Mouse (Mus musculus) spleen, postnatal 10 days (tissue): ENCODE measurements around the gene St6galnac5.

Source experiments
- DNase-seq, 2 experiments: peaks; one replicate each; pipeline ENCODE4 v3.0.0; 2021 to 2022; ENCODE audit warnings: low spot score in 2 of 2

The St6galnac5 gene

DNA sequence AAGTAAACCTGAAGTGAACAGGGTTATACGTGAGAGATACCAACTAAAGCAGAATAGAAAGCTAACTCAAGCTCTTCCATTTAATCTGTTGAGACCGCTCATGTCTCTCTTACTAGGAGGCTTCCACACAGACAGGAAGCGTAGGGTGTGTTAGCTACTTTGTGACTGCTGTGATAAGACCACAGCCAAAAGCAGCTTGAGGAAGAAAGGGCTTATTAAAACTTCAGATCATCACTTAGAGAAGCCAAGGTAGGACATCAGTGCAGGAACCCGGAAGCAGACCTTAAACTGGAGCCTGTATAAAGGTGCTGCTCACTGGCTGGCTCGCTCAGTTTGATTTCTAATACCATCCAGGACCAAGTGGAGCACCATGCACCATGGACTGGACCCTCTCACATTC, 31.7 kb downstream of the St6galnac5 start:
- no peak for DNase-seq

DNA sequence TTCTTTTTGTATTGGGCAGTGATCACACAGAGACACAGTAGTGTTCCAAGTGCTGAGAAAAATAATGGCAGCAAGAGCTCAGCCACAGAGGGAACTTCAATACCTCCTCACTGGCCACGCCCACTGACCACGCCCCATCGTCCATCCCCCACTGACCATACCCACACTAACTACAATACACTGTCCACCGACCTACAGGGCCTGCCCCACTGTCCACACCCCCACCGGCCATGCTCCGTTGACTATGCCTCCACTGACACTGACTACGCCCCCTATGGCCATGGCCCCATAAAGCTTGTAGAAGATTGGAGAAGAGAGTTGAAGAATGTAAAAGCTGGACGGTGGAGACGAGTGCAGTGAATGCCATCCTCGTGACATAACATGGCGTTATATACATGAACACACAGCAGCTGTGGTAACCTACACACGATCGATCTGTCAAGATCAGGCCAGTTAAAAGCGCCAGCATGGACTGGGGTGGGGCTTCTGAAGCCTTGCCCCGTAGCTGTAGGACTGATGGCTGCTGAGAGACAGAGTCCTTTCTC, 32.7 kb downstream of the St6galnac5 start:
- DNase-seq, result no peak

DNA sequence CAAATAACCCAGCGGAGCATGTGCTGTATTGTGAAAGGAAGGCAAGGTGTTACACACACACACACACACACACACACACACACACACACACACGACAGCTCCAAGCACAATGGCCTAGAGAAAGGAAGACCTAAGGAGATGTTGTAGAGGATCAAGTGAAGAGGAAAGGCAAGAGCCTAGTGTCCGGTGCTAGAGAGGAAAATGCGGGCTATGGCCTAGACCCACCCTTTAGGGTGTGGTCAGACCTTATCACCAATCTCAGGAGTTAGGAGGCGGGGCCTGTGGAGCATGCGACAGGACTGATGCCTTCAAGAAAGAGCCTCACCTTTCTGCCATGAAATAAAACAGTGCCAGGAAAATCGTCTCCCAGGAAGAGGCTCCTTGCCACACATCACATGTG, 33.5 kb downstream of the St6galnac5 start:
- no peak for DNase-seq

DNA sequence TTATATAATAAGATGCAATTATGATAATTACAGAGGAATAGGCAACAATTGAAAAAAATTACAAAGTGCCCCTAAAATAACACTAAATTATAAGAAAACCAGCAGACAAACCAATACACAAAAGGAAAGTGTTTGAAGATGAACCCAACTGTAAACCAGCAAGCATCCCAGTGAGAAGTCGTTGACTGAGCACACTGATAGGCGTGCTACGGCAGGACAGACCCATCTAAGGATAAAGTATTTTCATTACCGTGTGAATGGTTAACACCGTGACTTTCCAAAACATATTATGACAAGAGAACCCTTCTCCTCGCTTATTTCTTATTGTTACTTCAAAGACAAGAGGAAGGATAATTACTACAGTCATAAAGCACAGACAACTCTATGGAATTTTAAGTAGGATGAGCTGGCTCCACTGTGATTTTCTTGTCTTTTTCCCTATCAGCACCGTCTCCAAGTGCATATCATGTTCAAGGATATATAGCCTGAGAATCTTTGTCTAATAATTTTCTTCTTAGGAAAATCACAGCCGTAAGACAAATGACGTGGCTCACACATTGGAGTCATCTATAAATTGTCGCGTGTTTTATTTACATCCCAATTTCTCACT, 34.9 kb downstream of the St6galnac5 start:
- no peak for DNase-seq

- no peak for DNase-seq
Observed at GRCm38 (mm10) chr3:152944766-152945165, 37.3 kb downstream of the St6galnac5 start.

GRCm38 (mm10) chr3:152942985-152943384, 39.1 kb downstream of the St6galnac5 start:
- DNase-seq, result peak in 1 of 2 experiments; percentile 65

- no peak for DNase-seq
Observed at GRCm38 (mm10) chr3:152941671-152942070, 40.4 kb downstream of the St6galnac5 start.

GRCm38 (mm10) chr3:152936313-152936712, 45.7 kb downstream of the St6galnac5 start:
- DNase-seq, result no peak

- no peak for DNase-seq
Observed at GRCm38 (mm10) chr3:152933737-152934136, 48.3 kb downstream of the St6galnac5 start.

DNA sequence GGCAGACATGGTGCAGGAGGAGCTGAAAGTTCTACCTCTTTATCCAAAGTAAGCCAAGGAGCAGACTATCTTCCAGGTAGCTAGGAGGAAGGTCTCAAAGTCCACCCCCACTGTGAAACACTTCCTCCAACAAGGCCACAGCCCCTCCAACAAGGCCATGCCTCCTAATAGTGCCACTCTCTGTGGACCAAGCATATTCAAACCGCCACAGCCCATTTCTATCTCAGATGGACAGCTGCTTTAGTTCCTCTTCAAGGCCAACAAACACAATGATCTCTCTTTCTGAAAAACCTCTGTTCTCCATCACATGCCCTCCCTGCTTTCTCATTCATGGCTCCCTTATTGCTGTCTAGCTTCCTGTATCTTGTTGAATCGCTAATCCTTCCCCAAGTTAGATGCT, 49.5 kb downstream of the St6galnac5 start:
- DNase-seq, result no peak

DNA sequence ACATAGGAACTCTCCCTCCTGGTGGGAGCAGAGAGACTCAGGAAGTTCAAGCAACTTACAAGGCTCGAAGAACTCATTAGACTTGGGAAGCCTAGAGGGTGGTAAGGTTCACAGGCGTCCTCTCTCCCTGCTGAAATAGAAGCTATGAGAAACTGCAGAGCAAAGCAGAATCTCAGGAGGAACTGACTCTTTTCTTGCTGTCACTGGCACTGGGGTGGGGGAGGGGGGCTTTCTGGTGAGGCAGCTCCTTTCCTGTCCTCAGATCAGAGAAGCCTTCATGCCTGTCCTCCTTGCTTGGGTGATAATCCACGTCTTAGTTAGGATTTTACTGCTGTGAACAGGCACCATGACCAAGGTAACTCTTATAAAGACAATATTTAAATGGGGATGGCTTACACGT, 50.0 kb downstream of the St6galnac5 start:
- DNase-seq, result peak in 1 of 2 experiments; percentile 46

- DNase-seq, result no peak
Observed at GRCm38 (mm10) chr3:152931354-152931753, 50.7 kb downstream of the St6galnac5 start.

GRCm38 (mm10) chr3:152929788-152930281, 52.2 kb downstream of the St6galnac5 start:
- peak in 1 of 2 experiments; percentile 60 for DNase-seq

GRCm38 (mm10) chr3:152929256-152929787, 52.7 kb downstream of the St6galnac5 start:
- no peak for DNase-seq

DNA sequence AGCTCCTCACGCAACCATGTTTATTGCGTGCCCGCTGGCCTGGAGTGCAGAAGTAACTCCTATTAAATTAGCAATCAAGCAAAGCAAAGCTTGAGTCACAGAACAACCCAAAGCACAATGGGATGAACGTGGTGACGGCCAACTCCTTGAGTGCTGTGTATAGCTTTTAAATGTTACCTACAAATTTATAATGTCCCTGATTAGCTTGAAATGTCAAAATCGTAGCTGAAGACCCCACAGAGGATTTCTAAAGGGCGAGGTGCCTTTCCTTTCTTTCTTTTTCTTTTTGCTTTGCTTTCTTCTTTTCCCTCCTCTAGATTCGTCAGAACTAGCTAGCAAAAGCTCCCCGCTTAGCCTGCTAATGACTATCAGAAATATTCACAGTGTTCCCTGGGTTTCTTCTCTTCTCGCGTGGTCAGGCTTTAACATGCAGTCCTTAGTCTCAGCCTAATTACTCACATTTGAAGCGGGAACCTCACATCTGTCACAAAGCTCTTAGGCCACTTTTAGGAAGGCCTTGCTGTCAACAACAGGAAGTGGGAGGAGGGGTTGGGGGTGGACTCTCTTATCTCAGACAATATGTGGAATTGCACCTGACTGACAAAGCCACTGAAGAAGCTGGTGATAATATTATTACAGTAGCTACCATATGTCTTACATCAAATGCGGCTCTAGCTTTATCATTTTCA, 53.6 kb downstream of the St6galnac5 start:
- no peak for DNase-seq

GRCm38 (mm10) chr3:152926166-152926565, 55.9 kb downstream of the St6galnac5 start:
- no peak for DNase-seq

DNA sequence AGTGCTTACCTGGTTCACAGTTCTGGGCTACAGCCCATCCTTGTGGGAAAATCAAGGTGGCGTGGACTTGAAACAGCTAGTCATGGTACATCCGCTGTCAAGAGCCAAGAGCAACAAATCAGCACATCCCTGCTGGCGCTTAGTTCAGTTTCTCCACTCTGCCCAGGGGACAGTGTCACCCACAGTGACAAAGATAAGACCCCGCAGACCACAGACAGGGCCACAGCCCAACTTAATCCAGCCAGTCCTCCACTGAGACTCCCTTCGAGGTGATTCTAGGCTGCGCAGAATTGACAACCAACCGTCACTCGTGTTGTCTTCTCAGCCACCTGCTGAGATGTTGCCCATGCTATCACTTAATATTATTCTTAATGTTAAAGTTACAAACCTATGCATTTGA, 56.7 kb downstream of the St6galnac5 start:
- no peak for DNase-seq

- no peak for DNase-seq
Observed at GRCm38 (mm10) chr3:152923530-152923929, 58.5 kb downstream of the St6galnac5 start.

- DNase-seq, result no peak
Observed at GRCm38 (mm10) chr3:152920365-152920764, 61.7 kb downstream of the St6galnac5 start.

DNA sequence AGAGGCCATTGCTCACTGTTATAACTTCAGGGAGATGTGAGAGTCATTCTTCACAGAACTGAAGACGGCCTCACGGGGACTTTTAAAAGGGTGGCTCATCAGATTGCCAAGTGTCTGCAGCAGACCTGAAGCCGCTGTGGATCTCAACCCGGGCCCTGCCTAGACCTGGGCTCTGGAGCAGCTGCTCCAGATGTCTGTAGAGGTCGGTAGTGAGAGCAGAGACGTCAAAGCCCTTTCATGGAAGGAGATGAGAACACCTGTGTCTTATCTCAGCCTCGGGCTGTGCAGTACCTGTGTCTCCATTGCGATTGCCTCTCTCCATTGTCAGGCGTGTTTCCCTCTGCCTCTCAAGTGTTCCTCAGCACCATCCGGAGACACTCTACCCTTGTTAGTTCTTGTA, 62.9 kb downstream of the St6galnac5 start:
- DNase-seq, result no peak

- DNase-seq, result no peak
Observed at GRCm38 (mm10) chr3:152917579-152917978, 64.5 kb downstream of the St6galnac5 start.

GRCm38 (mm10) chr3:152914376-152914775, 67.7 kb downstream of the St6galnac5 start:
- no peak for DNase-seq

DNA sequence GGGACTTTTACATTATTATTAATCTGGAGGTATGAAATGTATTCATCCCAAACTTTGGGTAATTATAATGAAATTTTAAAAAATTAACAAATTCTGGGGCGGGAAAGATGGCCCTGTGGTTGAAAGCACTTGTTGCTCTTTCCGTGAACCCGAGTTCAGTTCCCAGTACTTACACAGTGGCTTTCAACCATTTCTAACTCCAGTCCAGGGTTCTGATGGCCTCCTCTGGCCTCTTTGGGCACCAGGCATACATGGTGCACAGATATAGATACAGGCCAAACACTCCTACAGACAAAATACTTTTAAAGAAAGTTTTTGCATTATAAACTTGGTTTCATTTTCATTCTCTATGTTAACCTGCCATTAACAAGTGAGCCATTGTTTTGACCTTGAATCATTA, 68.4 kb downstream of the St6galnac5 start:
- DNase-seq, result no peak
